Mouse (Mus musculus): Measurements from ENCODE around the gene Slc22a22. TPM values are rescaled to one million over a fixed set of nuclear protein-coding genes. Genes with fewer than 3 reads are reported as not detected.
"Not testable (repeated sequence)": the region's sequence is repeated elsewhere in the genome, so short reads cannot be mapped to it uniquely, and the experiment has no call there.

Slc22a22 gene
- total RNA-seq, 2 experiments from 2014 or later, result not detected

DNA sequence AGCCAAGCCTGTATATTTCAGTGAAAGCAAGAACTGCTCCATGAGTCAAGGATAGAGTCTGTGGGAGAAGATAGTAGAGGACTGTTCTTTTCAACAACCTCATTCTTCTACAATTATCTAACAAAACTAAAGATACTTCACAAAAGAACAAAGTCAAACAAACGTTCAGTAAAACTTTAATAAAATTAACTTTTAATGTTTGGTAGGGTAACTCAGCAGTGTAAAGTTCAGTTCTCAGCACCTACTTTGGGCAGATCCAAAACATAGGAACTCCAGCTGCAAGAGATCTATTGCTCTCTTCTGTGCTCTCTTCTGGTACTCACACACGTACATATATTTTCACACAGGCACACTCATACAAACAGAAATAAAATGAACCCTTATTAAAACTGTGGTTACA is 159.4 kb downstream of the Slc22a22 start:
- intact Hi-C loops (cut with DNase I), result no loop called here
- no peak for TF ChIP-seq CTCF (IDR thresholded peaks at IDR 0.05)
- Histone ChIP-seq H3K27ac (no peak overlapping the region), H3K4me3 (no peak overlapping the region)
- no peak for DNase-seq

DNA sequence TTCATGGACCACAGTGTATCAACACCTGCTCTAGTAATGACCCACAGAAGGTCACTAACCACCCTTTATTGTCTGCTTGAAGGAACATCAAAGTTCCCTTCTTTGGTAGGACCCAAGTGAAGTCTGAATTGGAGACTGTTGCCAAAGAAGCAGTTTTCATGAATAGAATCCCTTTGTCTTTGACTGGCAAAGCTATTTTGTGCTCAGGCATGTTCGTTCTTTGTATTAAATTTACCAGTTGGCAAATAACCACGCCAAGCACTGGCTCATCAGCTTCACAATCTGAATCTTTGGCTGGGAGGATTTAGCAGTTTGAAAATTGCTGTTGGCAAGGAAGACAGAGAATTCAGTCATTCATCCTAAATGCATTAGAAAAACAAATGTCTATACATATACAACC is 160.9 kb downstream of the Slc22a22 start:
- no peak overlapping the region for H3K27ac ChIP-seq
- no peak for DNase-seq
- intact Hi-C loops (cut with DNase I), result no loop called here
- TF ChIP-seq CTCF (IDR thresholded peaks at IDR 0.05), result no peak
- H3K4me3 ChIP-seq, result no peak overlapping the region

DNA sequence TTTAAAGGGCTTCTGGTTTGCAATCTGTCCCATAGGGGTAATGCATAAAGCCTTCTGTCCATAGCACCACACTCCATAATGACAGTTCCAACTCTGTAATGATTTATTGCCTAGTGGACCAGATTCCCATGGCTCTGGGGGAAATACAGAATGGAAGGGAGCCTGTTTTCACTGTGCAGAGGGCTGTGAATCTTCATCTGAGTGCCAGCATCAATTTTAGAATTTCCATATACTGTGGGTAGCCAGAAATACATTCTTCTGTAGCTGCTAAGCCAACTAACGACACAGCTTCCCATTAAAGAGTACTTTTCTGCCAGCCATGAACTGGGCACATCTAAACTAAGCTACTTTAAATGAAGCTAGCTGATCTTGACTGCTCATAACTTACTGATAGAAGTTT is 174.7 kb downstream of the Slc22a22 start:
- Histone ChIP-seq H3K4me3 (no peak overlapping the region), H3K27ac (no peak overlapping the region)
- no peak for DNase-seq
- no peak for TF ChIP-seq CTCF (IDR thresholded peaks at IDR 0.05)
- intact Hi-C loops (cut with DNase I), result no loop called here

DNA sequence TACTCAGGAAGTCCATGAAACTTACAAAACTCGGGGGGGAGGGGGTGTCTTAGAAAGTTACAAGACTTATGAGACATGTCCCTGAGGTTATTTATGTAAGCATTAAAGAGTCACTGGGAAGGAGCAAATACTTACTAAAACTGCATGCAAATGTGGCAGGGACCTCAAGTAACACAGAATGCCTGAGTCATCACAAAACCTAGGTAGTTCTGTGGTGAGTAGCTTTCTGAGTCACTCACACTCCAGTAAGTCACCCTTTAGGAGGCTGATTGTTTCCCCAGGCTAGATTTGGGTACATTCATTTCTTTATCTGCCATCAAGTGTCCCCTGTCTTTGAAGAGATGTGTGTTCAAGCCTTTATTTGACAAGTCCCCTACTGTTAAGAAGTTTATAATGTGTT is 198.9 kb downstream of the Slc22a22 start:
- no peak for DNase-seq
- TF ChIP-seq CTCF (IDR thresholded peaks at IDR 0.05), result no peak
- intact Hi-C loops (cut with DNase I), result no loop called here

DNA sequence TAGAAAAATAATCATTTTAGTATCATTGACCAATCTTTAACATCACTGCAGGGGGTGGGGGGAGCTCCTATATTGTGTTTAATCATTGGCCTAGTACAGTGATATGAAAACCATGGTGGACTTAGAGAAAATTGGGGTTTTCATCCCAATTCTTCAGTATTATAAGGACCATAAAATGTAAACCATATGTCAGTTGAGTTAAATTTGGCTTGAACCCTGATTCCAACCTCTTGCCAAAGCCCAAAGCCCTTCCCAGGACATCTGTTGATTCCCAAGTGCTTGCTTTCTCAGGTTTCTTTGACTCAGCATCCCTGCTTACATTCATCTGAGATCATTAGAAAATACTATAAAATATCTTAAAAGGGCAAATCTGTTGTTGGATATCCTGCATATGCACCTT is 201.0 kb downstream of the Slc22a22 start:
- Histone ChIP-seq H3K27ac (no peak overlapping the region), H3K4me3 (no peak overlapping the region)
- TF ChIP-seq CTCF (IDR thresholded peaks at IDR 0.05), result no peak
- intact Hi-C loops (cut with DNase I), result no loop called here
- DNase-seq, result no peak

More for the DNA sequence above, 198.9 kb downstream of the Slc22a22 start:
- no peak overlapping the region for H3K4me3 ChIP-seq
- no peak overlapping the region for H3K27ac ChIP-seq

DNA sequence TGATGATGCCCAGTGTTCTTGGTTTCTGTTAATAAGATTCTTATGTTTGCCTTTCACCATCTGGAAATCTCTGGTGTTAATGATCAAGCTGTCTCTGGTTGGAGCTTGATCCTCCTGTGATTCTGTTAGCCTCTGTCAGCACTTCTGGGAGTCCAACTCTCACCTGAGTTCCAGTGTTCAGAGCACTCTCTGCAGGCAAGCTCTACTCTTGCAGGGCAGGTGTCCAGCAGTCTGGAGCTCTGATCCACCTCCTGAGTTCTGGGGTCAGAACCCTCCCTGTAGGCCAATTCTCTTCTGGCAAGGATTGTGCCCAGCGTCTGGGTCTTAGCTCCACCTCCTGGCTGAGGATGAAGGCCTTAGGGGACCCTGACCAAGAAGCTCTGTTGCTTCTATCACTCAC is 237.4 kb downstream of the Slc22a22 start:
- H3K4me3 ChIP-seq; DNase-seq; H3K27ac ChIP-seq; intact Hi-C loops (cut with DNase I): not testable (repeated sequence)

DNA sequence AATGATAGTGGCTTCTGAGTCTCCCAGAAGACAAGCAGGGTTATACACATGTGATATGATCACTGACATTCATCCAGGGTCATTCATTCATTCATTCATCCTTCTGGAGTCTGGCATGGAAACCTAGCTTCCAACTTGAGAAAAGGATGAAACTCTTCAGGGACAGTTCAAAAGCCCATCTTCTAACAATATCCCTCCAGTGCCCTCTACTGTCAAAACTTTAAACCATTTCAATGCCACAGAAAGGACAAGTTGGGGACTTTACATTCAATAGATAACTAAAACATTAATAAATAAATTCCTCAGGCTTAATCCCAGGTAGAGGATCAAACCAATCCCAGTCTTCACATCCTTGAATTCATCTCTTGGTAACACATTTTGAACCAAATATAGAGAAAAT is 247.0 kb downstream of the Slc22a22 start:
- intact Hi-C loops (cut with DNase I), result no loop called here
- peak; percentile 35 for TF ChIP-seq CTCF (IDR thresholded peaks at IDR 0.05)
- DNase-seq, result no peak
- Histone ChIP-seq H3K4me3 (no peak overlapping the region), H3K27ac (no peak overlapping the region)

DNA sequence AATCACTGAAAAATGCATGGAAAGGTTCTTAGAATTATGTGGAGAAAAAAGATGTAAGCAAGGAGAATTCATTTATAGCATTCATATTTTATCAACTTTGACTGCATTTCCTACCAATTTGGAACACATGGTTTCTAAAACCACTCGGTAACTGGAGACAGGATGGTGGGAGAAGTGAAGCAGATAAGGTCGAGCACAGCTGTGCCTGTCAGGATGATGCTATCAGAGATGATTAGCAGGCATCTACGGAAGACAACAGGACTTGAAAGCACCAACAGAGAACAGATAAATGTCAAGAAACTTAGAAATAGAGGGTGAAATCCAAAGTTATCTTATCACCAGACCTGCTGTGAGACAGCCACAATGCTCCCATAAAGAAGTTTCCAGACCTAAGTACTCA is 272.1 kb downstream of the Slc22a22 start:
- no peak for DNase-seq
- Histone ChIP-seq H3K4me3 (no peak overlapping the region), H3K27ac (no peak overlapping the region)
- no peak for TF ChIP-seq CTCF (IDR thresholded peaks at IDR 0.05)
- intact Hi-C loops (cut with DNase I), result no loop called here

DNA sequence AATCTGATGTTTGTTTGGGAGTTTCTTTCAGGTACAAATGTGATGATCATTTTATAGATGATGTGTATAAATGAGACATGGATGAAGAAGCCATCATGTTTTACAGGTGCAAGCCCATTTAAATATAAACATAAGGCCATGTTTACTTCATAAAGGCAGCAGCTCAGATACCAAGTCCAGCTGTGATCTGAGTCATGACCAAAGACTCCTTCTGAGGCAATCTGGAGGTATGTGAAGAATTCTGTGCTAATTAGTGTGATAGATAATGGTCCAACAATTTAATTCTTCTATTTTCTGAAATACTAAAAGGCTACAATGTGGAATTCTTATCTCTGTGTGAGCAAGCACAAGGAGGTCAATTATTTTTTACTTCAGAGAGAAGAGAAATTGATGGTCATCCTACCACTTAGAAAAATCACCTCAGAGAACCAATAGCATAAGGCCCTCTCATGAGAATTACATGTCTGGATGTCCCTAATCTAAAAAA is 272.9 kb downstream of the Slc22a22 start:
- no peak for TF ChIP-seq CTCF (IDR thresholded peaks at IDR 0.05)
- no peak overlapping the region for H3K4me3 ChIP-seq
- H3K27ac ChIP-seq, result no peak overlapping the region
- DNase-seq, result no peak
- intact Hi-C loops (cut with DNase I), result no loop called here

Measured in gastrocnemius, adult 2 months (tissue).